Mouse (Mus musculus): ENCODE results near the gene Mapk8ip1. TPM values are rescaled to one million over a fixed set of nuclear protein-coding genes. Genes with fewer than 3 reads are reported as not detected.

Mapk8ip1 gene
- polyA plus RNA-seq, 1 experiment from 2014 or later: 6.3 TPM

DNA sequence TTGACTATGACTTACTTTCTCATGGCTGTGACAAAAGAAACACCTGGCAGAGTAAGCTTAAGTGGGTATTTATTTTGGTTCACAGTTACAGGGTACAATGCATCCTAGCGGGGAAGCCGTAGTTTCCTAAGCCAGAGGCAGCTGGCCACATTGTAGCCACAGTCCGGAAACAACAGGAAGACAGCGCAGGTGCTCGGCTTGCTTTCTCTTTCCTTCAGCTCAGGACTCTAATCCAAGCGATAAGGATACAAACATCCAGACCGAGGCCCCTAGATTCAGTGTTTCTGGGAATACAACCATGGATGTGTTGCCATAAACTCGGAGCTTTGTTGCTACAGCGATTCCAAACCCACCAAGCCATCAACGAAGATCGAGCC, 27.6 kb downstream of the Mapk8ip1 start:
- peak; percentile 38 for DNase-seq (ENCODE audit: low spot score)

DNA sequence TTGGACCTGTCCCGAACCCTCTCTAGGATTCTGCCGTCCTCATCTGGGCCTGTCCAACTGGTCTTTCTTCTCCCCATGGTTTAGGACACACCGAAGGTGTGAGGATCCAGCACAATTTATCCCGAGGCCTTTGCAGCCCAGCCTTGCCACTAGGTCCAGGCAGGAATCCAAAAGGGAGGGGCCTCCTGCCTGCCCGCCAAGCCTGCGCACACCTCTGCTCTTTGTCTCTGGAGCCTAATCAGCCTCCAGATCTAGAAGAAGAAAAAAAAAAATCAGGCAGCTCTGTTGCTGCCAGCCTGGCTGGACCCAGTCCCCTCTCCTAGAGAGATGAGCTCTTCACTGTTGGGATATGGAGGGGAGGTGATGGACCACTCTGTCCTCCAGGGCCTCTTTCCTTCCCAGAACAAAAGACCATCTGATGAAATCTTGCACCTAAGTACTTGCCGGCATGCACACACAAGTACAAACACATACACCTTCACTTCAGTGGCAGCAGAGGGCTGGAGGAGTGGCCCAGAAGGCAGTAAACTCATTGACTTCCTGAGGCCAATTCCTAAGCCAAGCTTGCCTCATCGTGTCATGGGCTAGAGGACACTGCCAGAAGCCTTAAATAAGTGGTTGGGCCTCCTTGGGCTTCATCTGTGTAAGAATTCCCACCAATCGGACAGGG, 28.2 kb downstream of the Mapk8ip1 start:
- DNase-seq (ENCODE audit: low spot score): no peak

DNA sequence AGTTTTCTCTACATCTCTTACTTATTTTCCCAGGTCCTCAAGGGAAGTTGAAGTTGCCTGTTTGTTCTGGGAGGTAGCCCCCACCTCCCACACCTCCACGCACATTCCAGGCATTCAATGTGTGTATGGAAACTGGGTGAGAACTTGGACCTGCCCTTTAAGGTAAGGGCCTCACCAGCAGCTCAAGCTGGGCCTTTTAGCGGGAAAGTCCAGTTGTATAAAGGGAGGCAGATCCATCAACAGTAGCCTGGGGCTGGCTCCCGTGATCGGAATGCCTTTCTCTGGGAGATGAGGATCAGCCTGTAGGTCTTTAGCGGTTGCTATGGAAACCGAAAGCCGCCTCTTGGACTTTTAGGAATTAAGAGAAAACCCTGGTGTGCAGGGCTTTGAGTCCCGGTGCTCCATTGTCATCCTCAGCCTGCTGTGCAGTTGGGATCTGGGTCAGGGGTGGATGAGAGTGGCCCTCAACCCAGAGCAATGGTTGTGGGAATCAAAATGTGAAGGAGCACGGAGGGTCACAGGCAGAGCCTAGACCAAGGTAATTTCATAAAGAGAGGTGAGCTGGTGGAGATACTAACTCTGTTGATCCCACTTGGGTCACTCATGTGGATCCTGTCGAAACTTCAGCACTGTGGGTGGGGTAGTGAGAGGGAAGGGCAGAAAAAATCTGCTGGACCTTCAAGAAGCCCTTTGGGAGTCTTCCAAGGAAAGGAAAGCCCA, 28.9 kb downstream of the Mapk8ip1 start:
- no peak for DNase-seq (ENCODE audit: low spot score)

DNA sequence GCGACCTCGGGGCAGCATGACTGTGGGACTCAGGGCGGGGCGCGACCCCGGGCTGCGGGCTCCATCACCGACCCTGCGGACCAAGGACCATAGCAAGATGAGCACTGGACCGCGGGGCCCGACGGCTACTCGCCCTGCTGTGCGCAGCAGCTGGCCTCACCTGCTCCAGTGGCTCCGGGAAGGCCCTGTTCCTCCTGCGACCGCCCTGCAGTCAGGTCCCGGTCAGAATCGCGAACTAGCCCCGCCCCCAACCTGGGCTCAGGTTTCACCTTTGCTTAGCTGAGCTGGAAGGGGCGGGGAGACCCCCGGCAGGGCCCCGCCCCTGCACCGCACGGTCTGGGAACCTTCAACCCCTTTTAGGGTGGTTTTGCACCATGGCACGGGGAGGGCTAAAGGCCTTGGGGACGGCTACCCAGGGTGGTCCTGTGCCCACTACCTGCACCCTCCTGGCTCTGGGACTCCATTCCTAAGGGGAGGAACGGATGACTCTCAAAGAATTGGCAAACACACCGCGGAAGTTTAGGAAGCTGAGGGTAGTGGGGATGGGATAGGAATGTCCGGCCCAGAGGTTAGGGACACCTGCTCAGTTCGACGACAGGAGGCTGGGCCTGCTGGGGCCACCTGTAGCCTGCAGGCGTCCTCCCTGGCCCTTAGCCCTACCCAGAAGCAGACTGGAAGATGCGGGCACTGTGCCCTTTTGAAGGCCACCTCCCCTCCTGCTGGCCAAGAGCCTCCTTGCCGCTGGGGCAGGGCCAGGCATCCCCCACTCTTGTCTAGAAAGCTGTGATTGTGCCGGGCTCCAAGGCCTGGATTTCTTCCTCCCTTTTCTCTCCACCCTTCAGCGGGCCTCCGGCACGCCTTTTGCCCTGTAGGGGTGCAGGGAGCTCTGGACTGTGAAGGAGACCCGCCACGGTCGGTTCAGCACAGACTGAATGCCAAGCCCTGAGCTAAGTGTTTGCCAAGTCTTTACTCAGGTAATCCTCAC, 29.9 kb downstream of the Mapk8ip1 start:
- no peak for DNase-seq (ENCODE audit: low spot score)

DNA sequence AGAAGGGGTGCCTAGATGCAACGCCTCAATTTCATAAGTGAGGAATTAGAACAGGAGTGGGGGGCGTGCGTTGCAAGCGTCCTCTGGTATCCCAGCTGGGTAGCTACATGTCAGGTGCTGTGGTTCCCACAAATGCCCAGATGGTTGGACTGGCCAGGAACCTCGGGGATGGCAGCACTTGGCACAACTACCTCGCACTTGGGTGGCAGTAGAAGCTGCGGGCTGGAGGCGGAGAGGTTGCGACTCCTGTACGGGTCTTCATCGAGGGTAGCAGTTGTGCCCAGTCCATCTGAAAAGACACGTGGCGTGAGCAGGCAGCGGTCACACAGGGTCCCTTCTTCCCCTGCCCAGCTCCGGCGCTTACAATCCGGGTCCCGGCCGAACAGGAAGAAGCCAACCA, 30.7 kb downstream of the Mapk8ip1 start:
- DNase-seq (ENCODE audit: low spot score): no peak

DNA sequence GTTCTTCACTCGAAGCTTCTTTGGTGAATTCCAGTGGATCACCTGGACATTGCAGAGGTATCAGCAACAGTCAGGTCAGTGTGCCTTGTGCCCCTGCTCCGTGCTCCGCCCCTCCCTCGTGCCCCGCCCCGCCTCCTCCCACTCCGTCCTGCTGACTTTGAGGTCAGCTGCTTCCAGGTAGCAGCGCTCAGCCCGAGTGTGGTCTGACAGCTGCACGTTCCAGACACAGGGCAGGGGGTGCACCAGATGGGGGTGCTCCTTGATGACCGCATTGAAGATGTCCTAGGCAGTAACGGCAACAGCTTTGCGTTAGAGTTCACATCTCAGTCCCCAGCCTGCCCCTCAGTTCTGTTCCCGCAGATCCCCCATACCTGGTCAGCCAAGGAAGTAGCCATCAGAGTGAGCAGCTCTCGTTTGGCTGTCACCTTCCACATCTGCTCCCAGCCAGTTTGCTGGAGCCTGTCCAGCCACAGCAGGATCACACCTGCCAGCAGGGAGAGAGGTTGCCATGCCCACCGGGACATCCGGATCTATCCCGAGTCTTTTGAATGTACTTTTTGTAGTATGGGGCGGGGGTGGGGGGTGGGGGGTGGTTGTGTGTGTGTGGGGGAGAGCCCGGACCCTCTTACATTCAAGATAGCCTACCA, 33.6 kb downstream of the Mapk8ip1 start:
- DNase-seq (ENCODE audit: low spot score): no peak

DNA sequence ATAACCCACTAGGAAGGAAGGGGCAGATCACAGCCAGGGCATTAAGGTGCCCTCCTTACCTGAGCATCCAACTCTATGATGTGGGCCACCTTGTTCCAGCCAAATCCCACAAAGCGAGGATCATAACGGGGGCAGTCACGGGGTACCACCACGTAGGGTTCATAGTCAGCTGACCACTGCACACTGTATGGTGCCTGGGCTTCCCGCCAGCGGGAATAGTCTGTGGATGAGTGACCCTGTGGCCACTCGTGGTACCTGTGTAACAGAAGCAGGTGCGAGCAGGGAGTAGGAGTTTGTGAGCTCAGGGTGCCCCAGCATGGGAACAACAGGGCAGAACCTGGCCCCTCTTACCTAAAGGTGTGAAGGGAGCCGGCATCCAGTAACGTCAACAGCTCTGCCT, 35.5 kb downstream of the Mapk8ip1 start:
- DNase-seq (ENCODE audit: low spot score): no peak

DNA sequence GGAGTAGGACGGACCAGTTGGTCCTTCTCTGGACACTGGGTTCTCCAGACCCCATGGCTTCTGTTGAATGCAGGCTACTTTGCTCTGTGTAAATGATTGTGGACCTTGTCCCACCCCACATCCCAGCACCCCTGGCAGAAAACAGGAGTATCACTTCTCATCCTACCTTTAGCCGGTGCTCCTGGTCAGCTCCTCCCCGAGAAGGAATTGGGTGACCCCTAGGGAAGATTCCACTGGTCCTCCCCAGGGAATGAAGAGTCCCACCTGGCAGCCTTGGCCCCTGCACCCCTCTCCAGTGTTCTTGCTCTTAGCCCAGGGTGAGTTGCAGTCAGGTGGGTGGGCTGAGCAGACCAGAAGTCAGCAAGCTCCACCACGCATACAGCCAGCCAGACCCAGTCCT, 37.0 kb downstream of the Mapk8ip1 start:
- no peak for DNase-seq (ENCODE audit: low spot score)

DNA sequence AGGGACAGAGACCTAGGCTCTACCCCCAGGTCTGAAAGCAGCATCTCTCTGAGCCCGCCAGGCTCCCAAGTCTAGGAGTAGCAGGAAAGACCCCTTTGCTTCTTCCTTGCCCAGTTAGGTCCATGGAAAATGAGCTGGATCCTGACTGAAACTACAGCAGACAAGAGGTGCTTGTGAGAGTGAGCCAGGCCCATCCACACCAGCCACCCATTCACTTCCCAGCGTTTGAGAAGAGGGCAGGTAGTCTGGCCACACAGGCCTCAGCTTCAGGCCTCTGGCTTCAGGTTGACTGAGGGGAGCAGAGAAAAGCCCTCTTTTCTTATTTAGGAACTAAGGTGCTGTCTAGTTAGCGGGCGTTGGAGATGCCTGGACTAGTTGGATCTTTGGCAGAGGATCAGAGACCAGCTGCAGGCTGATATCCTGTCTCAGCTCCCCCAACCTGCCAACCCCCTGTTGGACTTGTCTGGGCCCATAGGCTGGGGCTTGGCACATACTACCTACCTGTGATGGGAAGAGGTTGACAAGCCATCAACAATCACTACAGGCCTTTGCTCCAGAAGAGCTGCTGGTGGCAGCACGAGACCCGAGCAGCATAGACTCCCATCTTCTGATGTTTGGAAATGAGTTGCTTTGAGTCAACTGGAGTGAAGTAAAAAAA, 38.4 kb downstream of the Mapk8ip1 start:
- no peak for DNase-seq (ENCODE audit: low spot score)

DNA sequence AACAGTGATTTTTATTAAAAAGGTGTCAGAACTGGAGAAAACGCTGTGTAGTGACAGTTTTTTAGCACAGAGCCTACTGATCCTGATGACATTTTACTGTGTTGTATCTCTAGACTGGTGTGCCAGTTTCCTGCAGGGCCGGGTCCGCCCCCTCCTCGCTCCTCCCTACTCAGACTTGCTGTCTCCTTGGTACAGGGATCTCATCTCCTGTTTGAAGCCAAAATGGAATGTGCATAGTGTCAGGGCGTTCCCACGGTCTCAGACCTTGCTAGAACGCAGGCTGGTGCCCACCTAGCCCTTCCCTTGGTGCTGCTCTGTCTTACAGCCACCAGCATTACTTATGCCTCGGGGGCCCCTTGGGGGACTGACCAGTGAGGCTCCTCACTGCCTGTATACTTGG, 39.3 kb downstream of the Mapk8ip1 start:
- DNase-seq (ENCODE audit: low spot score): no peak

DNA sequence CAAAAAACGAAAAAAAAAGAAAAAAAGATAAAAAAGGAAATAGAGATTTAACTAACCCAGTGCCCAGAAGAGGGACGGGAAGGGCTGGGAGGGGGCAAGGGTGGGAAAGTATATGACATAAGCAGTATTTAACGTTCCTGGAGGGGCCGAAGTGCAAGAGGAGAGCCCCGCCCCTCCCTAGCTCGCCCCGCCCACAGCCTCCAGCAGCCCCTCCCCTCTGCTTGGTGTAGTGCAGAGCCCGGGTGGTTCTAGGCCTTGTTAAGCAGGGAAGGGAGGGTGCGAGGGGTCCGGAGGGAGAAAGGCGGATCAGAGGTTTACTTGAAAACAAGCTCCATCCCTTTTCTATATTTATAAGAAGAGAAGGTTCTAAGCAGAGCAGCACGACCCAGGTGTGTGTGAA, 40.2 kb downstream of the Mapk8ip1 start:
- DNase-seq (ENCODE audit: low spot score): no peak

DNA sequence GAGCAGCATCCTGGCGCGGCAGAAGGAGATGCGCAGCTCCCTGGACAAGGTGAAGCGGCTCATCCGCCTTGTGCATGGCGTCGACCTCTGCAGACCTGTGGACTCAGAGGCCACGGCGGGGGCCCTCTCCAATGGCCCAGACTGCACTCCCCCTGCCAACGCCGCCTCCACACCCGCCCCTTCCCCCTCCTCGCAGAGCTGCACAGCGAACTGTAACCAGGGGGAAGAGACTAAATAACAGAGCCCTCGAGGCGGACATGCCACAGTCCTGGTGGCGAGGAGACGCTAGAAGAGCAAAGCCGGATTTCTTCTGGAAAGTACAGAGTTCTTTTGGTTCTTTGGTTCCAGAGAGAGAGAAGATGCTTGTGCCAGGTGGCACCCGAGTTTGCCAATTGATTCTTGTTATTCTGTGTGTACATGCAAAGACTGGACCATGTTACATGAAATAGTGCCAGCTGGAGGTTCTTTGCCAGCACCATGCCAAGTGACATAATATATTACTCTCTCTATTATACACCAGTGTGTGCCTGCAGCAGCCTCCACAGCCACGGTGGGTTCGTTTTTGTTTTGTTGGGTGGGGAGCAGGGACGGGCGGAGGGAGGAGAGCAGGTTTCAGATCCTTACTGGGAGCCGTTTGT, 40.8 kb downstream of the Mapk8ip1 start:
- DNase-seq (ENCODE audit: low spot score): no peak

DNA sequence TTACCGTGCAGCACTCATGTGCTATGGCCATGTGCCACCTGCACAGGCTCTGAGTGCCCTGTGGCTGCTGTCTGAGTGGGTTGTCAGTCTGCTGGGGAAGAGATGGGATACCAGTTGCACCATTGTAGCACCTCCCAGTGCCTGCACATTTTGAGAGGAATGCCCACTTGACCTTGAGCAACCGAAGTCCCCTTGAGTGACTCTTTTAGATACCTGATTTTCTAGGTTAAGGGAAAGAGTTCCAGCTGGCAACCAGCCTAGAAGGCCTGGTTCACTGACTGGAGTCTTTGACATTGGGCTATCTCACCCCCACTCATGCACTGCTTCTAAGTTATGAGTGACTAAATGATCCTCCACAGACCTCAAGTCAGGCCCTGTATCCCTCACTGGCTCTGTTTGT, 41.8 kb downstream of the Mapk8ip1 start:
- no peak for DNase-seq (ENCODE audit: low spot score)

DNA sequence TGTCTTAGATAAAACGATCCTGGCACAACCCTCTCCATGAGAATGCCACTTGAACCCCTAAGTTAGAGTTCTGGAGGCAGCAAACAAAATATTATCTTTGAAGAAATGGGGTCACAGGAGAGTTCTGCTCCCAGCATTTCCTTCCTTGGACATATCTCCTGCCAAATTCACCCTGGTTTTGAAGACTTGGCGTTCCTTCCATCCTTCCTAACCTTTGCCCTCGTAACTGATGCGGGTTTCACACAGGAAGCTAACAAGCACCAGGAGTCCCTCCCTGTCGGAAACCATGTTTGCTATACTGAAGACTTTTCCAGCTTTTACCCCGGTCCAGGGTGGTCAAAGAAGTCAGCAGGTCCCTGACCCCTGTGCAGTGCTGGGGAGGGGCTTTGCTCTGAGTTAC, 46.8 kb downstream of the Mapk8ip1 start:
- DNase-seq (ENCODE audit: low spot score): no peak

DNA sequence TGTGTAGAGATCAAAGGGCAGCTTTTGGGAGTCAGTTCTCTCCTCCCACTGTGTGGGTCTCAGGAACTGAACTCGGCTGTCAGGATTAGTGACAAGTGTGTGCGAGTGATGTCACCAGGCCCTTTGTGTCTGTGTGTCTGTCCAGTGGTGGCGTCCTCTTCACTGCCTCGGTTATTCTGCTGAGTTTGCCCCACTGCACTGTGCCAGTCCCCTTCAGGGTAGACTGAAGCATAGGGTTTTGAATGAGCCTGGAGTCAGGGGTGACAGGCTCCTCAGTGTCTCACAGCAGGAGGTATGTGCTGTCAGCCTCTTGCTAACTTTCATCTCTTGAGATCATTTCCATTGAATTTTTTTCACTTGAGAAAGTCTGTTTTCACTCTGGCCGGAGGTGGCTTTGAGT, 47.7 kb downstream of the Mapk8ip1 start:
- no peak for DNase-seq (ENCODE audit: low spot score)

DNA sequence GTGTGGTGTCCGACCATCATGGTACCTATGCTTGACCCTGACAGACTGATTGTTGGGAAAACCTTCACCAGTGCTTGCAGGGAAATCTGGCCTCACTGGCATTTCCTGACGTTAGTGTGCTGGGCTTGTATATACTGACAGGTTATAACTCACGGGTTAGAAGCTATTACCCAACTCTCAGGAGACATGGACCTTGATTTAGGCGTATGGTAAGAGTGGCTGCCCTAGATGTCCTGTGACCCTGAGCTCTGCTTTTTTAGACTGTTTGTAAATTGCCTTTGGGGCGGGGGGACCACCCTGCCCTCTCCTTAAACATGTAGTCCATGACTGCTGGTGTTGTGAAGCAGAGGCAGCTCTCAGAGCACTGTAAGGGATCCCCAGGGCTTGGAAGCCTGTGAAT, 50.4 kb downstream of the Mapk8ip1 start:
- no peak for DNase-seq (ENCODE audit: low spot score)

DNA sequence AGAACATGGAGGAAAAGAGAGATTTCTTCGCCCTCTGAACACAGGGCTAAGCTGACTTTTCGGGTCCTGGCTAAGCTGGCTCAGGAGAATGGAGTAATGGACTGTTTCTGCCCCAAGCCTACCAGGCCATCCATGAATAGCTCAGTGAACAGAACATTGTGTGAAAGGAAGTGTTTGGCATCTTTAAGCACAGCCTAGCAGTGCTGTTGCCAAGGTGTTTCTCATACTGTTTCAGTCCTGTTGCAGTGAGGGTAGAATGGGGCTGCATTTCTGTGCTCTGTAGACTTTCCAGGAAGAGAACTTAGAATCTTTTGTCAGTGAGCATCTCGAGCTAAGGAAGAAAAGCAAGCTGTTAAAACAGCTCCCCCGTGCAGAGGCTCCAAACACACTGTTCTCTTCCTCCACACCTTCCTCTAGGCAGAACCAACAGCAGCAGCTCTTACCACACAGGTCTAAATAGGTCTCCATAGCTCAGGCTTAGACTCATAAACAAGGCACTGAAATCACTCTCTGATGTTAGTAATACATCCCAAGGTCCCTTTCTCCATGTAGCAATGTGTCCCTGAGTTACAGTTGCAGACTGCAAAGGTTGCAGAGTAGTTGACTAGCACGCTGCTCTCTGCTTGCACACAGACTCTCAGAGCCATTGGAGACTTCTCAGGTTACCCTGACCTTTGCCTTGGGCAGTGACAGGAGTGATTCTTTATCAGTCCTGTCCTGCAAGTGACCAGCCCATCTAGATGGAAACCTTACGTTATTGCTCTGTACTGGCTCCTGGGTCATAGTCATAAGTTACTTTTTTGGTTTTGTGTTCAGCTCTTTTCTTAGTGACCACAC, 51.3 kb downstream of the Mapk8ip1 start:
- DNase-seq (ENCODE audit: low spot score): no peak

DNA sequence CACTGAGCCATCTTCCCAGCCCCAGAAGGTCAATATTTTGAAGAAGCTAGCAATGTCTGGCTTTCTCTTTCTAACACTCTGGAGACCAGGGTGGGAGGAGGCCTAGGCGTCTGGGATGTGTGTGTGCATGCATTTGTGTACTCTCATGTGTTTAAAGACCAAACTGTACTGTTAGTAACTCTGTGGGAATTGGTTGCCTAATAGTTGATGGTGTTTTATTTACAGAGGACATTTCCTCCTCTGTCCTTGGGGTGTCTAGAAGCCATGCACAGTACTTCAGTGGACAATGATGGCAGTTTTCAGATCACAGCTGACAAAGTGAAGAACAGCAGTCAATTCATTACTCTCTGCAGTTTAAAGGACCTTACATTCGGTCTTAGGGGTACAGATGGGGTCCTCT, 53.9 kb downstream of the Mapk8ip1 start:
- DNase-seq (ENCODE audit: low spot score): no peak

DNA sequence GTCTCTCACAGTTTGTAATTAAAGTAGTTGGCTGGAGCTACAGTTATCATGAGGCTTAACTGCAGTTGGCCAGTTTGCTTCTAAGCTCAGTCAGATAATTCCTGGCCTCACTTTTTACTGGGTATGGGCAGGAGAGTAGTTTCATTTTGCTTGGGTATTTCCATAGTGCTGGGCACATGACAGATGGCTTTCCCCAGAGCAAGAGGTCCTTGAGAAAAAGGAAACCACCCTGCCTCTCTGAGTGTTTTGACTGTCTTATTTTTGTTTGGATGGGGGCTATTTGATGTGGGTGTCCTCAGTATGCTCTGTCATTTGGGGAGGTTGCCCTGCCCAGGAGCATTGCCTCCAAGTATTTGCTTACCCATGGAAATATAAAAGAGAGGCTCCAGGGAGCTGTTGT, 58.6 kb downstream of the Mapk8ip1 start:
- no peak for DNase-seq (ENCODE audit: low spot score)

Data from thymus, postnatal 0 days (tissue).